Mouse (Mus musculus) olfactory bulb, adult 2 months (tissue): ENCODE results near the gene Cd1d1.

Experiments used
- CTCF ChIP-seq: fragments of 200-500 bp; IDR thresholded peaks from 2 replicates; pipeline ENCODE4 v1.5.1; 2012; ENCODE audit warnings: low read depth, mild to moderate bottlenecking, low read length, moderate library complexity; ENCODE audit not compliant: insufficient read depth
- POLR2A ChIP-seq: fragments of 200-500 bp; IDR thresholded peaks from 2 replicates; pipeline ENCODE4 v1.6.1; 2012; ENCODE audit warnings: mild to moderate bottlenecking, low read depth, low read length, moderate library complexity; ENCODE audit not compliant: insufficient read depth

DNA sequence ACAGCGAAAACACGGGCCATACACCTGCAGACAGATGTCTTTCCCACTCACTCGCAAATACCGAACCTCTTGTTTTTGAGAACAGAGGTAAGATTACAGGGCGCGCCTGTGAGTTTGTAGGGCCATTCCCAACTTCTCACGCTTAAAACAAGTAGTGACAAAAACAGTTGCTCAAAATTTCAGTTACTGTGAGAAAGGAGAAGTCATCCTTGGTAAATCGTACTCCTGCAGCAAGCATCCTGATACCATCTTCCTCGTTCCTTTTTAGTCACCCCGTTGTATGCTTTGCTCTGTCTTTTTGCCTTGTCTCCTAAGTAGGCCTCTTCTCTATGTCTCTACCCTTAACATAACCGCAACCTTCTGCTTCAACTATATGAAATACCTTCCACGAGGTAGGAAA, 810 bp upstream of the Cd1d1 start:
- TF ChIP-seq CTCF (no peak), POLR2A (no peak)
